Mouse (Mus musculus): Measurements from ENCODE around the gene Gli2.

- no peak for TF ChIP-seq POLR2A (IDR thresholded peaks at IDR 0.05; ENCODE audit: borderline replicate concordance, extremely low read depth, low read depth, low read length)
- TF ChIP-seq CTCF (IDR thresholded peaks at IDR 0.05; ENCODE audit: insufficient read depth, low read length) = peak; percentile 88
These were observed 29.0 kb upstream of the Gli2 start for GRCm38 (mm10) chr1:119082231-119082991.
